Mouse (Mus musculus) neutrophil, adult 5-6 weeks (primary cell): Measurements from ENCODE around the gene Wfdc5. TPM values are rescaled to one million over a fixed set of nuclear protein-coding genes. Genes with fewer than 3 reads are reported as not detected.
A peak's percentile ranks its signal among the peaks of the same experiment; 100 is the strongest.

Experiments used
- ATAC-seq: fragments of 151-379, 151-347 bp; 2 replicates; pipeline ENCODE4 v1.8.0; 2017; ENCODE audit warnings: mild to moderate bottlenecking, moderate TSS enrichment; ENCODE audit not compliant: insufficient number of reproducible peaks, poor library complexity, low FRiP score, severe bottlenecking; ENCODE audit errors: extremely low read depth
- total RNA-seq: library from RNA; stranded (forward); fragments of 200-1000 nt; gene quantifications from 2 replicates; pipeline ENCODE4 v1.2.3, GENCODE M21; 2017

Wfdc5 gene
- total RNA-seq, 1 experiment from 2014 or later: not detected

- ATAC-seq: no peak
Measured at GRCm38 (mm10) chr2:164136393-164136792, 46.1 kb downstream of the Wfdc5 start.

- ATAC-seq: no peak
Measured at GRCm38 (mm10) chr2:164135367-164135766, 47.2 kb downstream of the Wfdc5 start.

- ATAC-seq: no peak
Measured at GRCm38 (mm10) chr2:164134563-164134962, 48.0 kb downstream of the Wfdc5 start.

- no peak for ATAC-seq
Measured at GRCm38 (mm10) chr2:164131586-164131985, 51.0 kb downstream of the Wfdc5 start.

- peak; percentile 77 for ATAC-seq
Measured at GRCm38 (mm10) chr2:164128576-164129411, 53.7 kb downstream of the Wfdc5 start.

GRCm38 (mm10) chr2:164127297-164127696 is 55.2 kb downstream of the Wfdc5 start:
- no peak for ATAC-seq

- no peak for ATAC-seq
Measured at GRCm38 (mm10) chr2:164126533-164126955, 56.0 kb downstream of the Wfdc5 start.

Other genes starting within 250 kb of the Wfdc5 start
- gene Ywhab, start 187.8 kb downstream of the Wfdc5 start, total RNA-seq: 48.5 and 49.7 TPM in 2 replicates
- 0.37 and 6.4 TPM in 2 replicates for gene Pabpc1l, start 157.3 kb downstream of the Wfdc5 start, total RNA-seq
- gene Stk4, start 112.4 kb downstream of the Wfdc5 start, total RNA-seq: 434 and 452 TPM in 2 replicates
- 63.2 and 77.7 TPM in 2 replicates for gene Tomm34, start 111.6 kb downstream of the Wfdc5 start, total RNA-seq
- gene Kcns1, start 11.6 kb downstream of the Wfdc5 start, total RNA-seq: not detected in 2 replicates
- not detected in 2 replicates for gene Wfdc12, start 7.9 kb upstream of the Wfdc5 start, total RNA-seq
- not detected in 2 replicates for gene Wfdc15a, start 17.4 kb upstream of the Wfdc5 start, total RNA-seq
- gene Wfdc15b, start 38.9 kb upstream of the Wfdc5 start, total RNA-seq: not detected in 2 replicates
- not detected in 2 replicates for gene Svs2, start 55.7 kb upstream of the Wfdc5 start, total RNA-seq
- gene Svs3b, start 73.9 kb upstream of the Wfdc5 start, total RNA-seq: not detected in 2 replicates
- not detected in 2 replicates for gene Svs4, start 95.7 kb upstream of the Wfdc5 start, total RNA-seq
- not detected in 2 replicates for gene Svs3a, start 106.5 kb upstream of the Wfdc5 start, total RNA-seq
- not detected in 2 replicates for gene Svs6, start 134.0 kb upstream of the Wfdc5 start, total RNA-seq
- gene Svs5, start 150.0 kb upstream of the Wfdc5 start, total RNA-seq: not detected in 2 replicates
- 327 and 410 TPM in 2 replicates for gene Slpi, start 206.4 kb upstream of the Wfdc5 start, total RNA-seq
- 0.37 and 0.47 TPM in 2 replicates for gene Rbpjl, start 220.4 kb upstream of the Wfdc5 start, total RNA-seq
- 0.12 TPM in 1 of 2 replicates, not detected in the other for gene Matn4, start 222.4 kb upstream of the Wfdc5 start, total RNA-seq